Mouse (Mus musculus) CD8-positive naive resting alpha-beta T cell, adult 2 months (primary cell): ENCODE results near the gene Gm30083.

ENCODE experiments used
- DNase-seq, 2 experiments: peaks; one replicate each; pipeline ENCODE4 v3.0.0; 2022; ENCODE audit warnings: low read depth in 2 of 2, low spot score in 2 of 2

Gm30083 gene

GRCm38 (mm10) chr14:33959341-33959740 lies 55.6 kb downstream of the Gm30083 start:
- no peak for DNase-seq

DNA sequence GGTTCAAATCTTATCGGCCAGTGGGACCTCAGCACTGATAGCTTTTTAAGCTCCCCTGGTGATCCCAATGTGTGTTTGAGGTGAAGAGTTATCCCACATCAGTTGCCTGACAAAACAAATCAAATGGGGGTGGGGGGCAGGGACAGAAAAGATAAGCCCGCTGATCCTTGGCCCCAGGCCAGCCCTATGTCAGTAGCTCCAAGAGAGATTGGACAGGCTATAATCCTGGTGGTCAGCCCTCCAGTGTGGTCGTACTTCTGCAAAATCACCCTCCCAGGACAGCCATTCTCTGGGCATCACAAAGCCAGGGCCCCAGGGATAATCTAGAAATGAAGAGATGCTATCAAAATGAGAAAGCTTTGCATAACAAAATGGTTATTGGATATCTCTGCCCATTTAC lies 56.1 kb downstream of the Gm30083 start:
- no peak for DNase-seq

- DNase-seq = no peak
Measured at GRCm38 (mm10) chr14:33958186-33958585, 56.8 kb downstream of the Gm30083 start.

GRCm38 (mm10) chr14:33956055-33956454 lies 58.9 kb downstream of the Gm30083 start:
- no peak for DNase-seq

GRCm38 (mm10) chr14:33953761-33954160 lies 61.2 kb downstream of the Gm30083 start, which contains the start of gene Rbp3:
Gene Rbp3, plus strand, starts transcription at chr14:33954003.
- DNase-seq = no peak

GRCm38 (mm10) chr14:33952233-33952981 lies 62.6 kb downstream of the Gm30083 start:
- DNase-seq = no peak

DNA sequence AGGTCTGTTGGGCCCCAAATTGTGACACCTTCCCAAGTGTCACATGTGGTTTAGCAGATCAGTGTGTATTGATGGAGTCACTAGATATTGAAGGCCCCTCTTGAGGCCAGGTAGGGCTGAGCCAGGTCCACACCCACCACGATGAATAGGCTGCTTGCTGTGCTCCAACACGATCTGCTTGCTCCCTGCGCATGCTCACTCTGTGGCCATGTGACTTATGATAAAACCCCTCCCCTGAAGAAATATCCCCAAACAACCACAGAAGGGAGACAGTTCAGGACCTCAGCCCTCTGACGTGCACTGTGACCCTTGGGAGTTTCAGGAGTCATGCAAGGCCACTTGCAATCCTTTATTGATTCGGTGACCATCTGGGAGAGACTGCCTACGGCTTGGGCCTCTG lies 68.9 kb downstream of the Gm30083 start:
- no peak for DNase-seq

GRCm38 (mm10) chr14:33942222-33942621 lies 72.8 kb downstream of the Gm30083 start:
- DNase-seq = no peak

DNA sequence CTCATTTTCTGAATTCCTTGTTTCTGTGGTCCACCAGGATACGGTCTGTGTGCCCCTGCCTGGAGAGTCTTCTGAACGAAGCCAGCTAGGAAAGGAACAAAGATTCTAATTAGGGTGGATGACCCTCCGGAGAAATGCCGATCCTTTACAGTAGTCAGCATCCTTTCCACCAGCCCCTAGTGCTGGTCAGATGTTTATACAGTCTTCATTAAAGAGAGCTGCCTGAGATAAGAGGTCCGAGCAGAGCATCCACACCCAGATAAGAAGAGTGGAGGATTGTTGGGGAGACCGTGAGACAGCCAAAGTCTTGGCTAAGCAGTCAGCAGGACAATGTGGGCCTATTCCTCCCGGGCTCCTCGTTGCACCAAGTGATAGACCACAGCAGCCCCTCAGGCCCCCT lies 74.2 kb downstream of the Gm30083 start, which contains the start of gene Gdf2:
Gdf2 (plus strand) TSS at position 301 of the 400 bp plus-strand sequence.
- no peak for DNase-seq

- no peak for DNase-seq
Measured at GRCm38 (mm10) chr14:33939117-33939516, 75.9 kb downstream of the Gm30083 start.
